Mouse (Mus musculus): ENCODE results near the gene Slc35b1.

DNA sequence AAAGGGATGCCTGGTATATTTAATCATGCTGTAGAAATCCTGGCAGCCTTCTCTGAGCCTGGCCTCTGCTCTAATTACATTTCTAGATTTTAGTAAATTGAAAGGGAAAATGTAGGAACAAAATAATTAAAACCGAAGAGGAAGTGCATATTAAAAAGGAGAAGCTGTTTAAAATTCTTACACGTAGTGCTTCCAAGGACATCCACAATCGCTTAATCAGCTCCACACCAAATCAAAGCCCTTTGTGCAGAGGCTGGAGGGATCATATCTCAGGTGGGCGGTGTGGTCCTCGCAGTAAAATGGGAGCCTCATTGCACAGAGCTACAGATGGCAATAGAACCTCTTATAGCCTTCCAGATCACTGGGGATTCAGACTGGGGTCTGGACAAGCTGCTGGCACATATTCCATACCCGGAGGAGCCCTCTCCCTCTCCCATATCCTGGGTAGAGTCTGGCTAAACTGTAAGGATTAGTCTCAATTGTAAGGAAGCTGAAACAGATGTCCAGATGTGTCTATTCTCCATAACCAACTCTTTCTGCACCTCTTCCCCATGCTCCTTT is 27.0 kb downstream of the Slc35b1 start:
- TF ChIP-seq CTCF (IDR thresholded peaks at IDR 0.05; ENCODE audit: extremely low read depth, insufficient read depth, low read length) (no peak), POLR2A (IDR thresholded peaks at IDR 0.05; ENCODE audit: extremely low read depth, insufficient read depth, low read length) (no peak)

Measured in cortical plate, adult 2 months (tissue).